ENCODE assay signal across 29 mouse cellular contexts in genomic region chr15:30966826-30967225, GRCm38 (mm10).
"Had no signal": no experiment of that assay in that cellular context is flagged by ENCODE, and none has a peak within 500 bp of the region (broad histone marks: within the 10 kb centered on the region; RNA-seq: fewer than 3 reads in every experiment).

No protein-coding gene starts in this region.

- H3K4me2 ChIP-seq: embryonic facial prominence, embryonic 12.5 days; embryonic facial prominence, embryonic 13.5 days; embryonic facial prominence, embryonic 15.5 days; forebrain, embryonic 12.5 days; forebrain, embryonic 13.5 days; forebrain, embryonic 15.5 days had no signal

- H3K4me1 ChIP-seq: embryonic facial prominence, embryonic 10.5 days; embryonic facial prominence, embryonic 12.5 days; embryonic facial prominence, embryonic 13.5 days; embryonic facial prominence, embryonic 15.5 days; forebrain, embryonic 10.5 days; forebrain, embryonic 12.5 days; forebrain, embryonic 13.5 days; forebrain, embryonic 15.5 days had no signal

- H3K9me3 ChIP-seq: embryonic facial prominence, embryonic 10.5 days; embryonic facial prominence, embryonic 12.5 days; embryonic facial prominence, embryonic 13.5 days; embryonic facial prominence, embryonic 15.5 days; forebrain, embryonic 10.5 days; forebrain, embryonic 12.5 days; forebrain, embryonic 13.5 days; forebrain, embryonic 15.5 days had no signal

- H3K4me3 ChIP-seq: embryonic facial prominence, embryonic 10.5 days; embryonic facial prominence, embryonic 12.5 days; embryonic facial prominence, embryonic 13.5 days; embryonic facial prominence, embryonic 15.5 days; erythroblast, embryonic 14.5 days; forebrain, embryonic 10.5 days; forebrain, embryonic 12.5 days; forebrain, embryonic 13.5 days; forebrain, embryonic 15.5 days; gastrocnemius, adult 2 months; heart, adult 2 months had no signal

- H3K36me3 ChIP-seq: embryonic facial prominence, embryonic 10.5 days; embryonic facial prominence, embryonic 12.5 days; embryonic facial prominence, embryonic 13.5 days; embryonic facial prominence, embryonic 15.5 days; forebrain, embryonic 10.5 days; forebrain, embryonic 12.5 days had no signal

- H3K9ac ChIP-seq: embryonic facial prominence, embryonic 12.5 days; embryonic facial prominence, embryonic 13.5 days; embryonic facial prominence, embryonic 15.5 days; forebrain, embryonic 12.5 days; forebrain, embryonic 13.5 days; forebrain, embryonic 15.5 days; forebrain, postnatal 0 days had no signal

- H3K27ac ChIP-seq: embryonic facial prominence, embryonic 10.5 days; embryonic facial prominence, embryonic 12.5 days; embryonic facial prominence, embryonic 13.5 days; embryonic facial prominence, embryonic 15.5 days; forebrain, embryonic 10.5 days; forebrain, embryonic 12.5 days; forebrain, embryonic 13.5 days; forebrain, embryonic 15.5 days; gastrocnemius, adult 2 months; heart, adult 2 months had no signal

- DNase-seq: cerebellum, adult 2 months; cerebellum, adult 8-10 months; cerebellum, adult 9-10 months; cerebellum, adult 9-11 months; cerebellum, postnatal 10 days; cerebellum, postnatal 14 days; cerebellum, postnatal 25 days; cerebellum, postnatal 36 days; embryo, embryonic 11 days; forebrain, postnatal 0 days; gastrocnemius, adult 2 months; gastrocnemius, postnatal 10 days; gastrocnemius, postnatal 14 days; gastrocnemius, postnatal 25 days; gastrocnemius, postnatal 36 days; heart, adult 11 months; heart, adult 18-20 months; heart, adult 2 months had no signal

- ATAC-seq: forebrain, embryonic 13.5 days; forebrain, embryonic 14.5 days; forebrain, embryonic 15.5 days; forebrain, embryonic 16.5 days; forebrain, postnatal 0 days had no signal

- H3K27me3 ChIP-seq: embryonic facial prominence, embryonic 12.5 days; embryonic facial prominence, embryonic 13.5 days; embryonic facial prominence, embryonic 15.5 days; forebrain, embryonic 12.5 days; forebrain, embryonic 13.5 days; forebrain, embryonic 15.5 days had no signal
